Mouse (Mus musculus) heart, embryonic 15.5 days (tissue): Measurements from ENCODE around the gene Thrb. TPM values are rescaled to one million over a fixed set of nuclear protein-coding genes. Genes with fewer than 3 reads are reported as not detected.

Experiments used
- ATAC-seq: fragments of 200-750 bp; cut with Nextera tagmentation; replicated peaks from 2 replicates; pipeline ENCODE4 v1.8.0; 2017; ENCODE audit warnings: low read depth, moderate TSS enrichment; ENCODE audit not compliant: insufficient number of reproducible peaks, insufficient read depth, low FRiP score
- H3K27ac ChIP-seq: fragments of 300-500 bp; sonication (generic); 2 replicates; pipeline ENCODE4 v1.5.1; 2015; ENCODE audit warnings: mild to moderate bottlenecking, inconsistent platforms
- H3K27me3 ChIP-seq: fragments of 300-500 bp; sonication (generic); 2 replicates; pipeline ENCODE4 v1.6.1; 2015; ENCODE audit warnings: inconsistent platforms
- H3K36me3 ChIP-seq: fragments of 300-500 bp; sonication (generic); 2 replicates; pipeline ENCODE4 v1.6.1; 2015; ENCODE audit warnings: mild to moderate bottlenecking, inconsistent platforms
- H3K4me1 ChIP-seq: fragments of 300-500 bp; sonication (generic); replicated peaks from 2 replicates; pipeline ENCODE4 v1.6.1; 2015; ENCODE audit warnings: inconsistent platforms
- H3K4me2 ChIP-seq: fragments of 300-500 bp; sonication (generic); 2 replicates; pipeline ENCODE4 v1.6.1; 2015; ENCODE audit warnings: inconsistent platforms, mild to moderate bottlenecking, moderate library complexity
- H3K4me3 ChIP-seq: fragments of 300-500 bp; sonication (generic); 2 replicates; pipeline ENCODE4 v1.5.1; 2015; ENCODE audit warnings: mild to moderate bottlenecking, inconsistent platforms
- H3K9ac ChIP-seq: fragments of 300-500 bp; sonication (generic); 2 replicates; pipeline ENCODE4 v1.6.1; 2015; ENCODE audit warnings: mild to moderate bottlenecking, inconsistent platforms
- H3K9me3 ChIP-seq: fragments of 300-500 bp; sonication (generic); replicated peaks from 2 replicates; pipeline ENCODE4 v1.6.1; 2016; ENCODE audit warnings: inconsistent platforms
- WGBS: fragments of 180-500 bp; shearing (Covaris S2); methylation state at CpG from one replicate; pipeline ENCODE4 v1.1.7; 2015; ENCODE audit warnings: mixed read lengths; 5-methylcytosine and 5-hydroxymethylcytosine counted together
- polyA plus RNA-seq: library from polyadenylated mRNA; unstranded; fragments of >200 nt; fragmentation: Nextera tagmentation; extraction: Ambion mirVana; gene quantifications from 2 replicates; pipeline ENCODE4 v1.2.1, GENCODE M21; 2015

Thrb gene
- polyA plus RNA-seq, 1 experiment from 2014 or later, result 0.83 TPM

- no peaks in the 10 kb centered on the region for H3K36me3 ChIP-seq
- no peak for ATAC-seq
- no peaks in the 10 kb centered on the region for H3K27me3 ChIP-seq
- H3K4me1 ChIP-seq, result no peaks in the 10 kb centered on the region
- H3K4me2 ChIP-seq, result no peak overlapping the region
- no peak overlapping the region for H3K9ac ChIP-seq
- 76% methylated on average over 2 of the region's 2 CpGs for WGBS
- no peak overlapping the region for H3K4me3 ChIP-seq
- H3K27ac ChIP-seq, result no peak overlapping the region
- H3K9me3 ChIP-seq, result no peaks in the 10 kb centered on the region
Measured at GRCm38 (mm10) chr14:17719494-17719893, 59.4 kb downstream of the Thrb start.

GRCm38 (mm10) chr14:17722824-17723445 lies 62.9 kb downstream of the Thrb start:
- Histone ChIP-seq H3K9me3 (no peaks in the 10 kb centered on the region), H3K27ac (no peak overlapping the region), H3K27me3 (no peaks in the 10 kb centered on the region), H3K4me2 (no peak overlapping the region), H3K4me3 (no peak overlapping the region), H3K9ac (no peak overlapping the region), H3K4me1 (no peaks in the 10 kb centered on the region), H3K36me3 (no peaks in the 10 kb centered on the region)
- no peak for ATAC-seq
- WGBS, result 14% methylated on average over 1 of the region's 1 CpGs

- WGBS, result 66% methylated on average over 3 of the region's 3 CpGs
- no peaks in the 10 kb centered on the region for H3K4me1 ChIP-seq
- H3K4me3 ChIP-seq, result no peak overlapping the region
Measured at GRCm38 (mm10) chr14:17724577-17724976, 64.5 kb downstream of the Thrb start.

GRCm38 (mm10) chr14:17726906-17727305 lies 66.8 kb downstream of the Thrb start:
- Histone ChIP-seq H3K36me3 (no peaks in the 10 kb centered on the region), H3K4me3 (no peak overlapping the region), H3K9me3 (no peaks in the 10 kb centered on the region), H3K9ac (no peak overlapping the region), H3K27ac (no peak overlapping the region), H3K4me1 (no peaks in the 10 kb centered on the region), H3K27me3 (no peaks in the 10 kb centered on the region), H3K4me2 (no peak overlapping the region)
- no peak for ATAC-seq
- WGBS, result 70% methylated on average over 1 of the region's 1 CpGs

More at GRCm38 (mm10) chr14:17724577-17724976, 64.5 kb downstream of the Thrb start:
- no peak for ATAC-seq
- Histone ChIP-seq H3K27me3 (no peaks in the 10 kb centered on the region), H3K4me2 (no peak overlapping the region), H3K36me3 (no peaks in the 10 kb centered on the region), H3K9me3 (no peaks in the 10 kb centered on the region), H3K9ac (no peak overlapping the region), H3K27ac (no peak overlapping the region)

- no peak overlapping the region for H3K9ac ChIP-seq
- WGBS, result 77% methylated on average over 4 of the region's 4 CpGs
- ATAC-seq, result no peak
- no peak overlapping the region for H3K4me2 ChIP-seq
- no peak overlapping the region for H3K27ac ChIP-seq
- H3K9me3 ChIP-seq, result no peaks in the 10 kb centered on the region
- no peak overlapping the region for H3K4me3 ChIP-seq
- no peaks in the 10 kb centered on the region for H3K4me1 ChIP-seq
- H3K27me3 ChIP-seq, result no peaks in the 10 kb centered on the region
- H3K36me3 ChIP-seq, result no peaks in the 10 kb centered on the region
Measured at GRCm38 (mm10) chr14:17727878-17728277, 67.8 kb downstream of the Thrb start.

GRCm38 (mm10) chr14:17728889-17729288 lies 68.8 kb downstream of the Thrb start:
- Histone ChIP-seq H3K4me2 (no peak overlapping the region), H3K4me1 (no peaks in the 10 kb centered on the region), H3K27ac (no peak overlapping the region), H3K36me3 (no peaks in the 10 kb centered on the region), H3K9ac (no peak overlapping the region), H3K4me3 (no peak overlapping the region), H3K9me3 (no peaks in the 10 kb centered on the region), H3K27me3 (no peaks in the 10 kb centered on the region)
- no peak for ATAC-seq
- 78% methylated on average over 2 of the region's 2 CpGs for WGBS

- Histone ChIP-seq H3K27me3 (no peaks in the 10 kb centered on the region), H3K4me2 (no peak overlapping the region), H3K27ac (no peak overlapping the region), H3K4me1 (no peaks in the 10 kb centered on the region), H3K4me3 (no peak overlapping the region), H3K9ac (no peak overlapping the region), H3K36me3 (no peaks in the 10 kb centered on the region), H3K9me3 (no peaks in the 10 kb centered on the region)
- ATAC-seq, result no peak
- WGBS, result 12% methylated on average over 2 of the region's 2 CpGs
Measured at GRCm38 (mm10) chr14:17731020-17731419, 71.0 kb downstream of the Thrb start.

GRCm38 (mm10) chr14:17733077-17733778 lies 73.2 kb downstream of the Thrb start:
- WGBS, result 79% methylated on average over 2 of the region's 2 CpGs
- Histone ChIP-seq H3K9ac (no peak overlapping the region), H3K27me3 (no peaks in the 10 kb centered on the region), H3K27ac (no peak overlapping the region), H3K36me3 (no peaks in the 10 kb centered on the region), H3K4me3 (no peak overlapping the region), H3K9me3 (no peaks in the 10 kb centered on the region), H3K4me2 (no peak overlapping the region), H3K4me1 (no peaks in the 10 kb centered on the region)
- ATAC-seq, result no peak

- no peak for ATAC-seq
- Histone ChIP-seq H3K9me3 (no peaks in the 10 kb centered on the region), H3K4me3 (no peak overlapping the region), H3K27me3 (no peaks in the 10 kb centered on the region), H3K4me1 (no peaks in the 10 kb centered on the region), H3K36me3 (no peaks in the 10 kb centered on the region), H3K27ac (no peak overlapping the region), H3K4me2 (no peak overlapping the region), H3K9ac (no peak overlapping the region)
- 66% methylated on average over 2 of the region's 2 CpGs for WGBS
Measured at GRCm38 (mm10) chr14:17733779-17734137, 73.7 kb downstream of the Thrb start.

- no peak for ATAC-seq
- H3K4me3 ChIP-seq, result no peak overlapping the region
- no peaks in the 10 kb centered on the region for H3K27me3 ChIP-seq
- no peaks in the 10 kb centered on the region for H3K4me1 ChIP-seq
- no peak overlapping the region for H3K4me2 ChIP-seq
- no peak overlapping the region for H3K27ac ChIP-seq
- no peak overlapping the region for H3K9ac ChIP-seq
- 72% methylated on average over 6 of the region's 6 CpGs for WGBS
- H3K9me3 ChIP-seq, result no peaks in the 10 kb centered on the region
- no peaks in the 10 kb centered on the region for H3K36me3 ChIP-seq
Measured at GRCm38 (mm10) chr14:17735440-17735839, 75.4 kb downstream of the Thrb start.

- ATAC-seq, result no peak
- H3K4me1 ChIP-seq, result 0 out of 2 replicates have a peak, but pooled peaks cover 4% of the 10 kb centered on the region
- H3K9ac ChIP-seq, result no peak overlapping the region
- H3K4me2 ChIP-seq, result no peak overlapping the region
- no peaks in the 10 kb centered on the region for H3K36me3 ChIP-seq
- no peaks in the 10 kb centered on the region for H3K9me3 ChIP-seq
- WGBS, result 41% methylated on average over 3 of the region's 3 CpGs
- H3K27me3 ChIP-seq, result no peaks in the 10 kb centered on the region
- H3K27ac ChIP-seq, result no peak overlapping the region
- no peak overlapping the region for H3K4me3 ChIP-seq
Measured at GRCm38 (mm10) chr14:17740903-17741302, 80.8 kb downstream of the Thrb start.

- no peaks in the 10 kb centered on the region for H3K36me3 ChIP-seq
- no peaks in the 10 kb centered on the region for H3K27me3 ChIP-seq
- H3K4me2 ChIP-seq, result no peak overlapping the region
- H3K9ac ChIP-seq, result no peak overlapping the region
- no peak for ATAC-seq
- no peak overlapping the region for H3K27ac ChIP-seq
- WGBS, result 69% methylated on average over 2 of the region's 2 CpGs
- H3K9me3 ChIP-seq, result no peaks in the 10 kb centered on the region
- H3K4me1 ChIP-seq, result 0 out of 2 replicates have a peak, but pooled peaks cover 4% of the 10 kb centered on the region
- no peak overlapping the region for H3K4me3 ChIP-seq
Measured at GRCm38 (mm10) chr14:17742264-17742663, 82.2 kb downstream of the Thrb start.
